Mouse (Mus musculus) stomach, postnatal 0 days (tissue): Measurements from ENCODE around the gene Mtus2.

Experiments used
- CTCF ChIP-seq: IDR thresholded peaks from 2 replicates; pipeline ENCODE4 v1.5.1; 2016; ENCODE audit warnings: antibody characterized with exemption, low read depth, mild to moderate bottlenecking, moderate library complexity
- EP300 ChIP-seq: optimal IDR thresholded peaks from 2 replicates; pipeline ENCODE3; 2016; ENCODE audit warnings: antibody characterized with exemption

GRCm38 (mm10) chr5:147980606-147981005, 23.5 kb downstream of the Mtus2 start:
- TF ChIP-seq CTCF (no peak), EP300 (no peak)
